Mouse (Mus musculus) C2C12 (cell line): Measurements from ENCODE around the gene Zfp719.

Source experiments
- CTCF ChIP-seq: IDR thresholded peaks from one replicate; pipeline ENCODE4 v1.5.1; 2011; ENCODE audit not compliant: control insufficient read depth, insufficient read depth, insufficient read length
- MAX ChIP-seq: IDR thresholded peaks from one replicate; pipeline ENCODE4 v1.6.1; 2011; ENCODE audit warnings: mild to moderate bottlenecking, control low read depth
- MYOG ChIP-seq: IDR thresholded peaks from one replicate; pipeline ENCODE4 v1.6.1; 2011; ENCODE audit not compliant: control insufficient read depth, insufficient read length; ENCODE audit errors: extremely low read depth
- USF1 ChIP-seq: IDR thresholded peaks from one replicate; pipeline ENCODE4 v1.6.1; 2011; ENCODE audit warnings: low read depth, mild to moderate bottlenecking, control low read depth, moderate library complexity

DNA sequence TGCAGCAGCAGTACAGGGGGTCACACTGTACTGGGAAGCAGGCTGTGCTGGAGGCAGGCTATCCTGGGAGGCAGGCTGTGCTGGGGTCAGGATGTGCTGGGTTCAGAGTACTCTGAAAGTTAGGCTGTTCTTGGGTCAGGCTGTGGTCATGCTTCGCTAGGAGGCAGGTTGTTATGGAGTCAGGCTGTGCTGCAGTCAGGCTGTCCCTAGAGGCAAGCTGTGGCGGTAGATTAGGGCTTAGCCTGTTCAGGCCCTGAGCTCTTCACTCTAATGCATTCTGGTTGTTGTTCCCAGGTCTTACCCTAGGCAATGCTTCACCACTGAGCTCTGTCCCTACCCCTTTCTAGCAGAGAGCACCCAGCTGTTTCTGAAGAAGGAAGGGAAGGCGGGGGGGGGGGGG lies 45.7 kb downstream of the Zfp719 start:
- TF ChIP-seq MAX: no peak
- TF ChIP-seq CTCF: no peak
- TF ChIP-seq MYOG: no peak
- no peak for TF ChIP-seq USF1
